Mouse (Mus musculus): ENCODE data around the gene Slc22a13. TPM values are rescaled to one million over a fixed set of nuclear protein-coding genes. Genes with fewer than 3 reads are reported as not detected.

Slc22a13 gene
- polyA plus RNA-seq (2012; rRNA removed), result 0.01 and 0.02 TPM in 2 replicates

DNA sequence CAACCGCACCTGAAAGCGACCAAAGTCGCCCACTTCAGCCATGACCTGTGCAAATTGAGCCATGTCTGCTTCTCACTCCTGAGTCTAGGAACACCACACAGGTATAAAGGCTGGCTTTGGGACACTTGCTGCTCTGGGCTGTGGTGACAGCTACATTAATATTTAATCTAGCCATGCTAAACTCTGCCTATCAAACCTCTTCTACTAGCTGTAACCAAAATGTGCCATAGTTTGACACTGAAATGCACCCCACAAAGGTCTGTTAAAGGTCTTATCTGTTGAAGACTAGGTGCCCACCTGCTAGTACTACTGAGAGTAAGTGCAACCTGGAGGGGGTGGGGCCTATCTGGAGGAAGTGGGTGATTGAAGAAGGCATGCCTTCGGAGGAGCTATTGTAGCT is at the start of gene Slc22a13:
TSS of gene Slc22a13 (minus strand) at position 101 of the 400 bp plus-strand sequence.

DNA sequence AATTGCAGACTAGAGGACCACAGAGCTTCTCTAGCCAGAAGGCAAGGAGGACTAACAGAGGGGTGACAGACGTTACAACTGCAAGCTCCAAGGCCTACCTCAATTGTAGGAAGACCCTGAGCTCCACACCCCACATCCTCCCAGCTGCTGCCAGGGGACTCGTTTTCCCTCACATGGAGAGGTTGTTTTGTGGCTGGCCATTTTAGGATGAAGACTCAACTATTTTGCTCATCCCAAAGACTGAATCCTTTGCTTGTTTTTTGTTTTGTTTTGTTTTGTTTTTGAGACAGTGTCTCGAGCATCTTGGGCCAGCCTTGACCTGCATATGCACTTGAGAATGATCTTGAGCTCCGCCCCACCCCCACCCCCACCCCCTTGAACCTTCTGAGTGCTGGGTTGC is 50.0 kb downstream of the Slc22a13 start, which contains the start of gene Gm47289:
TSS of gene Gm47289 (plus strand) at position 301 of the 400 bp plus-strand sequence.

DNA sequence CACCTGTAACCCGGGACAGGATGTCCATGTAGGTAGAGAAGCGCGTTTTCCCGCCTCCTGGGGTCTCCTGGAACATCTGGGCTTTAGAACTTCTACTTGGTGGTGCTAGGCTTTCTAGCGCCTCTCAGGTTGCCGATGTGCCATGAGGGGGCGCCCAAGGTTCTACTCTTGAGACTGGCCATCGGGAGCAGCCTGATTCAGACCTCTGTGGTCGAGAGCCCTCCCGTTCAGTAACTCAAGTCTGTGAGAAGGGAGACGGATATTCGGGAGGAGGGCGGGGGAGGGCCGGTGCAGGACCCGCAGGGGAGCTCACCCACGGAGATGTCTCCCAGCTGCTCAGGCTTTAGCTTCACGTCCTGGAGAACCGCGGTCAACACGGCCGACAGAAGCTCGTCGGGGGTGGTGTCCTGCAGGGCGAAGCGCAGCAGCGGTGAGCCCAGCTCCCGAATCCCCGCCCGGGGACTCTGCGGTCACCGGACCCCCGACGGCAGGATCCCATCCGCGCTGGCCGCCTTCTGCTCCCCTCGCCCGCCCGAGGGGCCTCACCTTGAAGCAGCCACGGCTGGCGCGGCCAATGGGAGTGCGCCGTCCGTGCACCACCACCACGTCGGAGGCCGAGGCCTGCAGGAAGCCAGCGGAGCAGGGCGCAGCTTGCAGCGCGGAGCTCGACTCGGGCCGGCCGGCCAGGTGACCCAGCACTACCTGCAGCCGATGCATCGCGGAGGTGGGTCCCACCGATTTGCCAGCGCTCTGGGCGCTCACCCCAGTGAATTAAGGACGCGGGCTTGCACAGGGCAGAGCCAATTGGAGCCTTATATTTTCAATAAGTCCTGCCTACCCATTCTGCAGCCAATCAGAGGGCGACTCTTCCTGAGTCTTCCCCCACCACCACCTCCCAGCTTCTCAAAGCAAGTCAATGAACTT is 52.4 kb downstream of the Slc22a13 start, which contains the start of gene Acaa1b:
TSS of gene Acaa1b (minus strand) at position 816 of the 924 bp plus-strand sequence.

Other genes with a start within 250 kb of the Slc22a13 start
- gene Vill, start 156.3 kb downstream of the Slc22a13 start, polyA plus RNA-seq (2012; rRNA removed), result 17.7 and 19.6 TPM in 2 replicates
- 1.1 and 1.4 TPM in 2 replicates for gene Plcd1, start 115.6 kb downstream of the Slc22a13 start, polyA plus RNA-seq (2012; rRNA removed)
- 0.09 and 0.12 TPM in 2 replicates for gene Dlec1, start 106.6 kb downstream of the Slc22a13 start, polyA plus RNA-seq (2012; rRNA removed)
- 105 and 216 TPM in 2 replicates for gene Acaa1b, start 52.0 kb downstream of the Slc22a13 start, polyA plus RNA-seq (2012; rRNA removed)
- 0.01 TPM in 1 of 2 replicates, not detected in the other for gene Gm47289, start 49.9 kb downstream of the Slc22a13 start, polyA plus RNA-seq (2012; rRNA removed)
- 10.5 and 13.1 TPM in 2 replicates for gene Oxsr1, start 113.3 kb upstream of the Slc22a13 start, polyA plus RNA-seq (2012; rRNA removed)
- gene Acaa1a, start 130.6 kb upstream of the Slc22a13 start, polyA plus RNA-seq (2012; rRNA removed), result 63.3 and 66.0 TPM in 2 replicates
- 8.9 and 9.4 TPM in 2 replicates for gene Myd88, start 132.3 kb upstream of the Slc22a13 start, polyA plus RNA-seq (2012; rRNA removed)
- gene Xylb, start 148.3 kb upstream of the Slc22a13 start, polyA plus RNA-seq (2012; rRNA removed), result 8.2 and 8.6 TPM in 2 replicates
- gene Slc22a14, start 156.5 kb upstream of the Slc22a13 start, polyA plus RNA-seq (2012; rRNA removed), result 0.02 TPM in 2 replicates
- gene Acvr2b, start 193.0 kb upstream of the Slc22a13 start, polyA plus RNA-seq (2012; rRNA removed), result 0.91 and 1.5 TPM in 2 replicates
- 2.0 and 2.2 TPM in 2 replicates for gene Exog, start 235.8 kb upstream of the Slc22a13 start, polyA plus RNA-seq (2012; rRNA removed)

Measured in liver, embryonic 18 days (tissue).